Mouse (Mus musculus) c-Kit-negative CD71-positive TER-119-positive erythroid progenitor cells, embryonic 14.5 days (primary cell): ENCODE data around the gene Galntl6.

ENCODE experiments used
- DNase-seq: peaks from one replicate; pipeline ENCODE4 v3.0.0-alpha.2; 2013; ENCODE audit warnings: low read depth, low spot score

Galntl6 gene

GRCm38 (mm10) chr8:58912196-58912839, at the start of gene Galntl6:
Gene Galntl6, minus strand, starts transcription at chr8:58912640.
- no peak for DNase-seq

DNA sequence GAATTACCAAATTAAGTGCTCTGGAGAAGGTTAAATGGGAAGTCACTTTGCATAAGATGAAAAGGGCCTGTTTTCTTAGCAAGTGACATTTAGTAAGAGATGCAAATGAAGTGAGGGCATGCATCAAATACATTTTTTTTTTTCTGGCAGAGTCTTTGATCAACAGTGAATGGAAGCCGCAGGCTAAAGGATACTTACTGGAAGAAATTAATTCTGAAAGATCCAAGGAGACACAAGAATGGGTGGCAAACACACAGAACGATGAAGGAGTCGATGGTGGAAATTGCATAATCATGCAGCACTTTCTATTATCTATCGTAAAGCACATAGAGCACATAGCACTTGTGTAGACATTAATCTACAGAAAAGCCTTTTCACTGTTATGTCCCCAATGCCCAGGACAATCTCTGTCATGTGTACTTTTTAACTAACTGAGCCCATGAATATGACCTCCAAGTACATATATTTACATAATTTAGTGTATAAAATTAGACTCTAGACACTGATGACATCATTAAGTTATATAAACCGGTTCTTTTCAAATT, 44.8 kb upstream of the Galntl6 start:
- DNase-seq = no peak

DNA sequence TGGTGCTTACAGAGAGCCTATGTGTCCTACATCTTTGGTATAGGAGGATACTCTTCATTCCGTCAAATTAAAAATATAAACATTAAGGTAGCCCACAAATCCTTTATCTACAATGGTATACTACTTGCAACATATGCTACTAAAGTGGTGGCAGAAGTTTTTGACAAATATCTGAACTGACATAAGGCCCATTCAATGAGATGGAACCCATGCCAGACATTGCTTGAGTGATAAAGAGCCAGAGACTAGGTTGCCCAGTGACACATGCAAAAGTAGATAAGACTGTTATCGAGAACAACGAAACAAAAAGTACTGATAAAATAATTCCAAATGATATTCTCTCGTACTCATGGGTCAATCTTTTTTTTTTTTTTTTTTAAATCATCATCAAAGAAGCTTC, 31.3 kb upstream of the Galntl6 start:
- DNase-seq = no peak

DNA sequence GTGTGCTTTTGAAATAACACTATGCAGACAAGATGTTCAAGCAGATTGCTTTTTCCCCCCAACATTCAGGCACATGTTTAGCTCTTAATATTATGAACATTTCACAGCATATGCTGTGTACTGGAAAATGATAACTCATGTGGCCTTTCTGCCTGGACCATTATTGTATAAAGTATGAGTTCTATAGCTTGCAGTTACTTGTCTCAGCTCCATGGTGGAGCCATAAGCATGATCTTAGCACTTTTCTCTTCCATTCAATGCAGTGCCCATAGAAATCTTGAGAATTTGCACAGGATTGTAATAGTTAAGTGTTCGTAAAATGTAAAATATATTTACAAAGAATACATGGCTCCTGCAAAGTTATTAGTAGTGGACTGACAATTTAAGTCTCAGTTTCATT, 18.6 kb upstream of the Galntl6 start:
- DNase-seq = no peak

DNA sequence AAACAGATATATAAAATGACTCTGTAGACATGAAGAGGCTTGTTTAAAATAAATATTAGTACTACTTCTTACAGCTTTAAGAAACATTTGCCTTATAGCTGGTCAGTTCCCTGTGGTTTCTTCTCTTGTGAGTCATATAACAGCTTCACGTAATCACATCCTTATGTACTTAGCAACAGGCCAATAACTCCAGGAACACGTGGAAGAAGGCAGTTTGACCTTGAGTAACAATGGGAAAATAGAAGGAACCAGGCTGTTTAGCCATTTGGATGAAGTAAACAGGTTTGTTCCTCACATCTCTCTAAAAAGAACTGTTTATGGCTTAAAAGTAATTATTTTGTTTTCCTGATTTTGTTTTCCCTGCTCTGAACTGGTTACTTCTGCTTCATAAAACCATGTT, 2.7 kb upstream of the Galntl6 start:
- DNase-seq = no peak

DNA sequence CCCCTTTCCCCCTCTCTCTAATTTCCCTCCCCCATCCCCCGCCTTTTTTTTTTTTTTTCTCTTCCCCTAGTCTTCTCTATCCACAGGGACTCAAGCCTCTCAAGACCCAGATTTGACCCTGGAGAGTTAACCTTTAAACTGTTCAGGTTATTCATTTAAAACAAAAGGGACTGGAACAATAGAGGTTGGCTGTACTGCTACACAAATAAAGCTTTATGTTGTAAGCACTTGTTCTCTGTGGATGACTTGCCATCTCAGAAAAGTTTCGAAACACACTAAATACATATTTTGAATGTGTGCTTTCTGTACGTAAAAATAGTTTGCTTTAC, 1.2 kb upstream of the Galntl6 start:
- no peak for DNase-seq

DNA sequence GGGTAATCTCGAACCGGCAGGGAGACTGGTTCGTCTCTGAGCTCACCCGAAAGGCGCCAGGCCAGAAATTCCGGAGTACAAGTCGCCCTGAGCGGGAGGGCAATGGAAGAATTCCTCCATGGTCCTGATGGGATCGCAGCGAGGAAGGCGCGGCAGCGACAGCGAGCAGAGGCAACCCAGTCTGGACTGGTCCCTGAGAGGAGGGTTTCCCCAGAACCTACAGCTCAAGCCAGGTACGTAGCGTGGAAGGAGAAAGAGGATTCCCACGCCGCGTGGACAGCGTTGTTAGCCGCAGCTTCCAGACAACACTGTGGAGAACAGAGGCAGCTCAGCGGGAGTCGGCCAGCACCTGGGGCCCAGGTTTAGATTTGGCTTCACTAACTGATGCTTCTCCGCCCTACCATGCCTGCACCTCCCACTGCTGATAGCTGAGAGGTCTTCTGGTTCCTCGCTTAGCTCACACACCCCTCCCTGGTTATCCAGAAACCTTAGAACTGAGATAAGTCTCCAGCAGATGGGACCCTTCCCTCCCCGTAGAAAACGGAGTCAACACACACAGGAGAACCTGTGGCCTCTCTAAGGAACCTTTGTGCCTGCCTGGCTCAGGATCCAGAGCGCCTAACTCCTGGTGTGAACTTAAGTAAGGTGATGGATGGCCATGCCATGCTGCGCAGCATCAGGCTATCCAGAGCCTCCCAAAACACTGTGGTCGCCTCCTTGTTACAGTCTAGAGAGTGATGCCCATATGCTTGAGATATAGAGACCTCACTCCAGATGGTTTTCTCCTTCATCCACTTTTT, 600 bp upstream of the Galntl6 start:
- no peak for DNase-seq

- DNase-seq = no peak
Observed at GRCm38 (mm10) chr8:58911677-58912076, 763 bp downstream of the Galntl6 start, which contains the start of gene BC030500. Gene BC030500, plus strand, starts transcription at chr8:58911755.

GRCm38 (mm10) chr8:58904465-58904864, 8.0 kb downstream of the Galntl6 start:
- no peak for DNase-seq

- no peak for DNase-seq
Observed at GRCm38 (mm10) chr8:58895960-58896359, 16.5 kb downstream of the Galntl6 start.

DNA sequence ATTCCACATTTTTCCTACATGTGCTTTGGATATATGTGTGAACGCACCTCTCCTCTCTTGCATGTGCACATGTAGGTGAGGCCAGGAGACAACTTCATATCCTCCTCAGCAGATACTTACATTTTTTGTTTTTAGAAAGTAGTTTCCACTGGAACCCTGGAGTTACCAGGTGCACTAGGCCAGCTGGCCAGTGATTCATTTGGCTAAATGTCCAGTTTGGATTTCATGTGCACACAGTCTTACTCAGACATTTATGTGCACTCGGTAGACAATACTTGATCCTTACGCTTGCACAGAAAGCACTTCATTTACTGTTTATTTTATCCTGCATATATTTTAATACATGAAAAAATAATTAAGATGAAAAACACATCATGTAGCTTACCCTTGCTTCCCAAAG, 21.8 kb downstream of the Galntl6 start:
- DNase-seq = no peak

- DNase-seq = no peak
Observed at GRCm38 (mm10) chr8:58886405-58886804, 26.0 kb downstream of the Galntl6 start.

GRCm38 (mm10) chr8:58824347-58824746, 88.1 kb downstream of the Galntl6 start:
- DNase-seq = no peak

DNA sequence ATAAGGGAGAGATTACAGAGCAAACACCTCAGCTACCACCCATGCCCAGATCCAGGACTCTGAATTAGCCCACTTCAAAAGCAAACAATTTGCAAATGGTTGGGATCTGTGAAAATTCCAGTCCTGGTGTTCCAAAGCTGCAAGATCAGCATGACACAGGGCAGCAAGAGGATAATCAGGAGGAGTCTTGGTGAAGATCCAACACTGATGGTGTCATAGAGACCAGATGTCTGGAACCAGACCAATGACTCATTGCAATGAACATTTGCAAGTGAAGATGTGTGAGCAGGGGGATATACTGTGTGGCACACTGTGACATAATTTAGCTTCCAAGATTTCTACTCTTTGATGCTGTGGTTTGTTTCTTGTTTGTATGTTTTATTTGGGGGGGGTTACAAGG, 107.2 kb downstream of the Galntl6 start:
- no peak for DNase-seq

- DNase-seq = no peak
Observed at GRCm38 (mm10) chr8:58801847-58802246, 110.6 kb downstream of the Galntl6 start.

DNA sequence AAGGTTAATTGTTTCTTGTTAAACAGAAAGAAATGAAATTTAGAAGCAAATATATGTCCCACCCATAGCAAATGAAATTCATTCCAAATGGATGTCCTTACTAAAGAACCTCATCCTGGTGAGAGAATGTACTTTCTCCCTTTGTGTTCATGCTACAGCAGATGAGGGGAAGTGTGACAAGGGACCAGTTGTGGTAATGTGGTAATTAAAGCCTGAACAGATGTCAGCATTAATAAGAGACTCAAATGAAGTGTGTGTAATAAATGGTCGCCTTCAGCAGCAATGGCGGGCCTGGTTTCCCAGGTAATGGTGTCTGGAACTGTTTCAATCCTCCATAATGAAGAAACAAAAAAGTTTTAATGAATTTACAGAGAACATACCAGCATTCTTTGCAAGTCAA, 158.7 kb downstream of the Galntl6 start:
- DNase-seq = no peak

- DNase-seq = no peak
Observed at GRCm38 (mm10) chr8:58737963-58738362, 174.5 kb downstream of the Galntl6 start.

GRCm38 (mm10) chr8:58691761-58692160, 220.7 kb downstream of the Galntl6 start:
- DNase-seq = no peak

DNA sequence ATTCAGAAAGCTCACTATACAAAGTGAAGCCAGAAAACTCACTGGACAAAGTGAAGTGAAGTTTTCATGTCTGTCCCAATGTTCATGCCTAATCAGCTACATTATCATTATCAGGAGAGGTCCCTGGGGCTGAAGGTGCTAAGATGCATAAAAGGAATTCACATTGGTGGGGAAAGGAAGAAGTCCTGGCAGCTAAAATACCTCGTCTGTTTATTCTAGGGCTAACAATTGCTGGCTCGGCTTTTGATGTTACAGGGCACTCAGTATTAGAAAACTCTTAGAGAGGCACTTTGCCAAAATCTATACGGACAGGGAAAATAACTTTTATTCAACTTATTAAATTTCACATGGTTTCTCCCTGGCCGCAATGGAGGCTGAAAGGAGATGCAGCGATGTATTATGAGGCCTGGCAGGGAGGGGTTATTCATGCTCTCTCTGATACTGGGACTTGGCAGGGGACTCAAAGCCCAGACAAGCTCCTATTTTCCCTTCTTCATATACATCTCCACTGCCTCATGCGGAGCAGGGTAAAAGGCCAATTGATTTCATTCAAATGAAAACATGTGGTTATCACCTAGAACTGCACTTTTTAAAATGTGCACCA, 234.5 kb downstream of the Galntl6 start:
- DNase-seq = no peak

DNA sequence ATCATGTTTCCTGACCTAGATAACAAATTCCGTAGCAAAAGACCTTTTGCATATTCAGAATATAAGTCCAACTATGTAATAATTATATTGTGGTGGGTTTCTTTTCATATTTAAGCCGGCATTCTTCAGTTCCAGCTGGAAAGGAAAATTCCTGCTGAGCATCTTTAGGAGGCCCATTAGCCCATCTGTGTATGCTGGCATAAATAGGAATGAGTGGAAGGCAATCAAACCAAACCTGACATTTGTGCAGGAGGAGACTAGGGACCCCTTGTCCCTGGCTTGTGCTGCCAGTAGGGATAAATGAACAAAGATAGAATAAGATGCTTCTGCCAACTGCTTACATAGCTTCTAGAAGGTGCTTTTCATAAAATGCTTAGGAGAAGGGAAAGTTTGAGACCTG, 243.4 kb downstream of the Galntl6 start:
- no peak for DNase-seq

DNA sequence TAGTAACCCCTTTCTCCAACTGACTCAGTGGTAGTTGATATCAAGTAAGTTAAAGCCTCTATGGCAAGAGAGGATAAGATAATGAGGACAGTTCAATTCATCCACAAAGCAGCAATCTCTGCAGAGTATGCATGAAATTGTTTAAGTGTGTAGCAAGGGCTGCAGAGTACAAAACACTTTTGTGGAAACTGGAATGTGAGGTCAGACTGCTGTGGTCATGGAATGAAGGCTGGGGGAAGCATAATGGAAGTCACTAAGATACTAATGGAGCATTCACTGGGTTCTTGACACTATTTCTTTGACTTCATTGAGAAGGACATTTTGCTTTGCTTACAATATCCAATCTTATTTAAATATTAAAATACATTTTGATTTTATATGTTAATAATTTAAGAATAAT, 252.4 kb downstream of the Galntl6 start:
- no peak for DNase-seq

DNA sequence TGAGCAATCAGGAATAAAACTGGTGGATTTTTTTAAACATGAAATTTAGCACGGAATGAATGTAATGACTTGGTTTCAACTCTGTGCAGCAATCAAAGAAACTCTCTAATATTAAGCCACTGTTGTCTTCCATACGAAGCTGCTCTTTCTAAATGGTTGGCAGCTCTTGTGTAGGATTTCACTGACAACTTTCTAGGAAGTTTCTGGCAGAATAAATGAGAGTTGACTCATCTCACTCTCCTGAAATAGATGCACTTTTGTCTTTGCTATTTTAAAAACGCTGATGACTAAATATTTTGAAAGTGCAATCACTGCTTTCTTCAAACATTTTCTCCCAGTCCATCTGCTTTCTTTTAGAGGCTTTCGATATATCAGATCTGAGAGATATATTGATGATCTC, 256.8 kb downstream of the Galntl6 start:
- DNase-seq = no peak

DNA sequence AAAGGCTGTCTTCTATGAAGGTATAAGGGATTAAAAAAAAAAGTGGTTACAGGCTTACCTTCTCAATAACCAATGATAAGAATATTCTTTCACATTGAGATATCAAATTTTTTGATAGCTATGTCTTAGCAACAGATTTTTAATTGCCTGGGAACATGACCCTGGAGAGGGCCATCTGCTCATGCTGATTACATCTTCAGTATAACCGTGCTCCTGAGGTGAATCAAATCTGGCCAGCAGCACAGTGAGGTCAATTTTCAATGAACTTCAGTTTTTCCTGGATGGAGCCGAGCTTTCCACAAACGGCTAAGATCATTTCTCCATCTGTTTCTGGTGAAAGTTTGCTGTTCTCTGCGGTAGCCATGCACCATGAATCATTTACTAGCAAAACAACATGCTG, 306.0 kb downstream of the Galntl6 start:
- DNase-seq = no peak
